Comparison of ENCODE assay signal across 30 mouse cellular contexts in genomic region chr8:117059021-117059420, GRCm38 (mm10). TPM values are rescaled to one million over a fixed set of nuclear protein-coding genes. Genes with fewer than 3 reads are reported as not detected.
"Had no signal": no experiment of that assay in that cellular context is flagged by ENCODE, and none has a peak within 500 bp of the region (broad histone marks: within the 10 kb centered on the region; RNA-seq: fewer than 3 reads in every experiment).

No protein-coding gene starts in this region.

- H3K36me3 ChIP-seq: heart, embryonic 13.5 days; heart, embryonic 15.5 days; hindbrain, embryonic 12.5 days; intestine, embryonic 15.5 days; limb, embryonic 10.5 days; limb, embryonic 12.5 days; liver, embryonic 13.5 days; liver, embryonic 15.5 days had no signal

- H3K9me3 ChIP-seq: heart, embryonic 15.5 days; intestine, embryonic 15.5 days; limb, embryonic 10.5 days; liver, embryonic 13.5 days; liver, embryonic 15.5 days had no signal

- H3K4me3 ChIP-seq: heart, adult 2 months; heart, embryonic 13.5 days; heart, embryonic 15.5 days; hindbrain, embryonic 12.5 days; intestine, embryonic 15.5 days; limb, embryonic 10.5 days; limb, embryonic 12.5 days; liver, embryonic 13.5 days; liver, embryonic 15.5 days had no signal

- H3K4me1 ChIP-seq: intestine, embryonic 15.5 days; limb, embryonic 12.5 days had no signal

- DNase-seq: gastrocnemius, postnatal 14 days; gastrocnemius, postnatal 36 days; heart, adult 11 months; heart, adult 2 months; heart, postnatal 14 days; heart, postnatal 36 days; kidney, adult 18-20 months; kidney, adult 8-10 months; kidney, postnatal 10 days; kidney, postnatal 25 days; kidney, postnatal 4 days; layer of hippocampus, adult 9-11 months; layer of hippocampus, postnatal 36 days; liver; liver, embryonic 13.5 days had no signal

- H3K27ac ChIP-seq: heart, adult 2 months; heart, embryonic 13.5 days; heart, embryonic 15.5 days; hindbrain, embryonic 12.5 days; hindbrain, embryonic 14.5 days; intestine, embryonic 15.5 days; limb, embryonic 10.5 days; limb, embryonic 12.5 days; liver, embryonic 13.5 days; liver, embryonic 15.5 days had no signal

- H3K27me3 ChIP-seq: heart, embryonic 13.5 days; heart, embryonic 15.5 days; hindbrain, embryonic 12.5 days; intestine, embryonic 15.5 days; limb, embryonic 12.5 days; liver, embryonic 13.5 days; liver, embryonic 15.5 days had no signal

RNA-seq across cellular contexts. Expression of gene Pkd1l2, which starts 23.2 kb away (rescaled TPM):
- total RNA-seq: heart, adult 2 months; heart, postnatal 14 days; hematopoietic stem cell, adult 5-6 weeks; left cerebral cortex, postnatal 14 days had no signal

RNA-seq across cellular contexts. Expression of gene Bco1, which starts 36.6 kb away (rescaled TPM):
- total RNA-seq: gastrocnemius, adult 8-10 months; heart, adult 2 months; heart, postnatal 14 days; heart, postnatal 36 days; layer of hippocampus, postnatal 14 days; left cerebral cortex, adult 18-20 months; left cerebral cortex, adult 8-10 months; left cerebral cortex, postnatal 14 days; left cerebral cortex, postnatal 36 days had no signal
